Mouse (Mus musculus) C2C12 (cell line): Measurements from ENCODE around the gene B3gntl1. TPM values are rescaled to one million over a fixed set of nuclear protein-coding genes. Genes with fewer than 3 reads are reported as not detected.
"Not testable (repeated sequence)": the region's sequence is repeated elsewhere in the genome, so short reads cannot be mapped to it uniquely, and the experiment has no call there.

Source experiments
- H3K27me3 ChIP-seq: one replicate; pipeline ENCODE4 v1.6.1; 2011; ENCODE audit not compliant: control insufficient read depth, insufficient read depth, insufficient read length
- H3K36me3 ChIP-seq: one replicate; pipeline ENCODE4 v1.6.1; 2011; ENCODE audit not compliant: control insufficient read depth, insufficient read depth
- H3K4me3 ChIP-seq: one replicate; pipeline ENCODE4 v1.5.1; 2011; ENCODE audit warnings: mild to moderate bottlenecking, control low read depth; ENCODE audit not compliant: poor library complexity, insufficient read depth, severe bottlenecking
- H3K79me2 ChIP-seq: one replicate; pipeline ENCODE4 v1.6.1; 2011; ENCODE audit not compliant: control insufficient read depth, insufficient read depth
- H3K79me3 ChIP-seq: one replicate; pipeline ENCODE4 v1.6.1; 2011; ENCODE audit warnings: low read depth, control low read depth
- H3ac ChIP-seq: one replicate; pipeline ENCODE3; 2011; ENCODE audit warnings: low read depth; ENCODE audit not compliant: control insufficient read depth, insufficient read length
- CEBPB ChIP-seq: IDR thresholded peaks from one replicate; pipeline ENCODE4 v1.6.1; 2011; ENCODE audit warnings: low read depth, mild to moderate bottlenecking, control low read depth, moderate library complexity
- CTCF ChIP-seq: IDR thresholded peaks from one replicate; pipeline ENCODE4 v1.5.1; 2011; ENCODE audit not compliant: control insufficient read depth, insufficient read depth, insufficient read length
- FOSL1 ChIP-seq: IDR thresholded peaks from one replicate; pipeline ENCODE4 v1.8.0; 2011; ENCODE audit warnings: mild to moderate bottlenecking, low read length; ENCODE audit not compliant: poor library complexity, insufficient read depth, severe bottlenecking
- MAX ChIP-seq: IDR thresholded peaks from one replicate; pipeline ENCODE4 v1.6.1; 2011; ENCODE audit warnings: mild to moderate bottlenecking, control low read depth
- MYOD1 ChIP-seq: IDR thresholded peaks from one replicate; pipeline ENCODE4 v1.6.1; 2011; ENCODE audit warnings: low read depth; ENCODE audit not compliant: control insufficient read depth, insufficient read length
- MYOG ChIP-seq: IDR thresholded peaks from one replicate; pipeline ENCODE4 v1.6.1; 2011; ENCODE audit not compliant: control insufficient read depth, insufficient read length; ENCODE audit errors: extremely low read depth
- USF1 ChIP-seq: IDR thresholded peaks from one replicate; pipeline ENCODE4 v1.6.1; 2011; ENCODE audit warnings: low read depth, mild to moderate bottlenecking, control low read depth, moderate library complexity
- polyA plus RNA-seq: library from polyadenylated mRNA; unstranded; fragments of >200 nt; fragmentation: generic; extraction: Trizol; gene quantifications from one replicate; pipeline ENCODE4 v1.2.1, GENCODE M21; 2012; ENCODE audit warnings: missing spikeins

B3gntl1 gene
- polyA plus RNA-seq, 1 experiment, result 2.7 TPM

DNA sequence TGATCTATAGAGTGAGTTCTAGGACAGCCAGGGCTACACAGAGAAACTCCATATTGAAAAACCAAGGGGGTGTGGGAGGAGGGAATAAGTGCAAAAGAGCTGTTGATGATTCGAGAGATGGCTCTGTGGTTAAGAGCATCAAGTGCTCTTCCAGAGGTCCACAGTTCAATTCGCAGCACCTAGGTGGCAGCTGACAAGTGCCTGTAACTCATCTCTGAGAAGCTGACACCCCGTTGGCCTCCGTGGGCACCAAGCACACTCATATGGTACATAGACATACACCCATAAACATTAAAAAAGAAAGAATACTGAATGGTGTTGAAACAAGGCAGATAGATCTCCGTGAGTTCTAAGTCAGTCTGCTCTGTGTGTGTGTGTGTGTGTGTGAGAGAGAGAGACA, 4.2 kb downstream of the B3gntl1 start:
- H3K4me3 ChIP-seq, result no peak overlapping the region
- no peaks in the 10 kb centered on the region for H3K79me2 ChIP-seq
- H3K36me3 ChIP-seq, result peaks cover 4% of the 10 kb centered on the region
- TF ChIP-seq MAX (no peak), USF1 (no peak), MYOG (no peak), FOSL1 (no peak), MYOD1 (no peak), CEBPB (no peak), CTCF (no peak)
- H3ac ChIP-seq, result no peak overlapping the region
- H3K79me3 ChIP-seq, result no peaks in the 10 kb centered on the region
- no peaks in the 10 kb centered on the region for H3K27me3 ChIP-seq

DNA sequence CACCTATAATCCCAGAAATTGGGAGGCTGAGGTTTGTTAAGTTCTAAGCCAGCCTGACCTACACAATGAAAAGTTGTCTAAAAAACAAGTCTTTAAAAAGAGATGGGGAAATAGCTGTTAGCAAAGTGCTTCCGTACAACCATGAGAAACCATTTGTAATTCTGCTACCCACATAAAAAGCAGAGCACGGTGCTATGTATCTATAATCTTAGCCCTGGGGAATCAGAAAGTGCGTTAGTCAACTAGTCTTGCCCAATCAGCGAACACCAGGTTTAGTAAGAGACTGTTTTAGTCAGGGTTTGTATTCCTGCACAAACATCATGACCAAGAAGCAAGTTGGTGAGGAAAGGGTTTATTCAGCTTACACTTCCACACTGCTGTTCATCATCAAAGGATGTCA, 5.4 kb downstream of the B3gntl1 start:
- Histone ChIP-seq H3K79me2 (no peaks in the 10 kb centered on the region), H3K79me3 (no peaks in the 10 kb centered on the region), H3ac (no peak overlapping the region), H3K27me3 (no peaks in the 10 kb centered on the region), H3K4me3 (no peak overlapping the region), H3K36me3 (peaks cover 4% of the 10 kb centered on the region)
- no peak for TF ChIP-seq FOSL1
- TF ChIP-seq MYOG, result no peak
- TF ChIP-seq CTCF, result no peak
- no peak for TF ChIP-seq USF1
- no peak for TF ChIP-seq MYOD1
- no peak for TF ChIP-seq MAX
- TF ChIP-seq CEBPB, result no peak

DNA sequence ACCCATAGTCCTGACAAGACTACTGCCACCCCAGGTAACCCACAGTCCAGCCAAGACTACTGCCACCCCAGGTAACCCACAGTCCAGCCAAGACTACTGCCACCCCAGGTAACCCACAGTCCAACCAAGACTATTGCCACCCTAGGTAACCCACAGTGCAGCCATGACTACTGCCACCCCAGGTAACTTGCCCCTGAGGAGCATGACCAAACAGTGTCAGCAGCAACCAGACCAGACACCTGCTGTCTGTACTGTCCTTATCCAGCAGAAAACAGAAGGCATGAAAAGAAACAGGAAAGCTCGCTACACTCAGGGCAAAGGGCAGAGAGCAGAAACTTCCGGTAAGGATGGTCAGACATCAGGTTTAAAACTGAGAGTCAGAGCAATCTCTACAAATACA, 11.8 kb downstream of the B3gntl1 start:
- no peaks in the 10 kb centered on the region for H3K36me3 ChIP-seq
- H3K79me2 ChIP-seq, result no peaks in the 10 kb centered on the region
- no peaks in the 10 kb centered on the region for H3K79me3 ChIP-seq
- TF ChIP-seq MYOD1 (no peak), FOSL1 (no peak), USF1 (no peak), CEBPB (no peak), MAX (no peak), MYOG (no peak), CTCF (no peak)
- H3K4me3 ChIP-seq, result no peak overlapping the region
- no peak overlapping the region for H3ac ChIP-seq
- no peaks in the 10 kb centered on the region for H3K27me3 ChIP-seq

DNA sequence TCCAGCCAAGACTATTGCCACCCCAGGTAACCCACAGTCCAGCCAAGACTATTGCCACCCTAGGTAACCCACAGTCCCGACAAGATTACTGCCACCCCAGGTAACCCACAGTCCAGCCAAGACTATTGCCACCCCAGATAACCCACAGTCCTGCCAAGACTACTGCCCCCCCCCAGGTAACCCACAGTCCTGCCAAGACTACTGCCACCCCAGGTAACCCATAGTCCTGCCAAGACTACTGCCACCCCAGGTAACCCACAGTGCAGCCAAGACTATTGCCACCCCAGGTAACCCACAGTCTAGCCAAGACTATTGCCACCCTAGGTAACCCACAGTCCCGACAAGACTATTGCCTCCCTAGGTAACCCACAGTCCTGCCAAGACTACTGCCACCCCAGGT, 12.3 kb downstream of the B3gntl1 start:
- not testable (repeated sequence) for H3K36me3 ChIP-seq, H3K27me3 ChIP-seq, H3K4me3 ChIP-seq, H3K79me3 ChIP-seq, H3K79me2 ChIP-seq, H3ac ChIP-seq

DNA sequence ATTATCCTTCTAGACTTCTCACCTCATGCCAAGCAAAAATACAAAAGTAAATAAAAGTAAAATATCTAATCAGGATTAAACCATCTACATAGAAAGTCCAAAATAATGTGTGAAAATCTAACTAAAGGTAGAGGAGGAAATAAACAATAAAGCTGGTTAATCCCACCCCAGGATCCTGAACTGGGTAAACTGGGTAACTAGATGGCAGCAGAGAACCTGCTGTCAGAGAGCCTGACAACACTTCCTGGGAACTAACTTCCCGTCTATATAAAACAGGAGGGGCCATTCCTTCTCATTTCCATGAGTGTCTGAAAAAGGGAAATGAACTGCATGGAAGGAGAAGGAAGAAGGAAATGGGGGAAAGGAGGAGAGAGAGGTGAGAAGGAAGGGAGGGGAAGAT, 14.8 kb downstream of the B3gntl1 start:
- H3ac ChIP-seq, result no peak overlapping the region
- H3K4me3 ChIP-seq, result no peak overlapping the region
- H3K27me3 ChIP-seq, result no peaks in the 10 kb centered on the region
- H3K36me3 ChIP-seq, result peaks cover 6% of the 10 kb centered on the region
- no peaks in the 10 kb centered on the region for H3K79me3 ChIP-seq
- no peaks in the 10 kb centered on the region for H3K79me2 ChIP-seq
- TF ChIP-seq CTCF (no peak), CEBPB (no peak), MYOG (no peak), USF1 (no peak), FOSL1 (no peak)

DNA sequence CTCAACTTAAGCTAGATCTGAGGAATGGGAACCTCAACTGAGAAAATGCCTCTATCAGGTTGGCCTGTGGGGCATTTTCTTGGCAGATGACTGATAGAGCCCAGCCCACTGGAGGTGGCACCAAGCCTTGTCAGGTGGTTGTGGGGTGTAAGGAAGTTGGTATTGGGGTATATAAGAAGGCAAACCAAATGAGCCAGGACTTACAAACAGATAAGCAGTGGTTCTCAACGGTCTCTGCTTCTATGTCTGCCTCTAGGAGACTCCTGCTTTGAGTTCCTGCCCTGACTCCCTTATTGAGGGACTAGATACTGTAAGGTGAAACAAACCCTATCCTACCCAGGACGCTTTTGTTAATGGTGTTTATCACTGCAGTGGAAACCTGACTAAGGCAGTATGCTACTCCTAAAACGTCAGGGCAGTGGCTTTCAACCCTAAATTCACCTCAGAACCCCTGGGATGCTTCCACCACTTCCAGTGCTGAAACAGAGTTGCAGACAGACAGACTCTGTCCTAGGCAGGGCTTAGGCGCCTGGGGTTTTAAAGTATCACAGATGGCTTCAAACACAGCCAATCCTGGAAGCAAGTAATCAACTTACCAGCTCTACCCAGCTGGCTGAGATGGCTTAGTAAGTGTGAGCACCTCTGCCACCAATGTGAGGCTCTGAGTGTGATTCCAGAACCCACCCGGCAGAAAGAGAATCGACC, 17.0 kb downstream of the B3gntl1 start:
- Histone ChIP-seq H3K36me3 (peaks cover 8% of the 10 kb centered on the region), H3K79me2 (no peaks in the 10 kb centered on the region), H3K4me3 (no peak overlapping the region), H3K79me3 (no peaks in the 10 kb centered on the region), H3K27me3 (no peaks in the 10 kb centered on the region), H3ac (no peak overlapping the region)
- TF ChIP-seq USF1 (no peak), CEBPB (no peak), FOSL1 (no peak), MAX (no peak), MYOD1 (no peak), CTCF (no peak), MYOG (no peak)
